Mouse (Mus musculus): ENCODE data around the gene Eid1. TPM values are rescaled to one million over a fixed set of nuclear protein-coding genes. Genes with fewer than 3 reads are reported as not detected.

Eid1 gene
- total RNA-seq, 2 experiments from 2014 or later: 118 to 132 TPM

GRCm38 (mm10) chr2:125667184-125667583 is 5.7 kb upstream of the Eid1 start:
- DNase-seq: no peak

- DNase-seq: no peak
These were observed 5.2 kb upstream of the Eid1 start for GRCm38 (mm10) chr2:125667721-125668120.

- no peak for DNase-seq
These were observed 2.0 kb upstream of the Eid1 start for GRCm38 (mm10) chr2:125670846-125671245.

- DNase-seq: no peak
These were observed 333 bp upstream of the Eid1 start for GRCm38 (mm10) chr2:125672568-125672956.

- no peak for DNase-seq
These were observed 8.9 kb downstream of the Eid1 start for GRCm38 (mm10) chr2:125681811-125682210.

- no peak for DNase-seq
These were observed 11.0 kb downstream of the Eid1 start for GRCm38 (mm10) chr2:125683895-125684294.

GRCm38 (mm10) chr2:125684559-125685440 is 11.9 kb downstream of the Eid1 start:
- DNase-seq: no peak

- DNase-seq: no peak
These were observed 12.7 kb downstream of the Eid1 start for GRCm38 (mm10) chr2:125685441-125686150.

GRCm38 (mm10) chr2:125692010-125692409 is 19.1 kb downstream of the Eid1 start:
- no peak for DNase-seq

GRCm38 (mm10) chr2:125694798-125695197 is 21.9 kb downstream of the Eid1 start:
- DNase-seq: no peak

GRCm38 (mm10) chr2:125696219-125696618 is 23.3 kb downstream of the Eid1 start:
- DNase-seq: peak; percentile 21 to 43

GRCm38 (mm10) chr2:125701606-125702005 is 28.7 kb downstream of the Eid1 start:
- peak; percentile 51 to 73 for DNase-seq

GRCm38 (mm10) chr2:125702851-125703250 is 30.0 kb downstream of the Eid1 start:
- no peak for DNase-seq

GRCm38 (mm10) chr2:125704907-125705631 is 32.2 kb downstream of the Eid1 start:
- DNase-seq: no peak

- DNase-seq: peak; percentile 63 to 67
These were observed 33.6 kb downstream of the Eid1 start for GRCm38 (mm10) chr2:125706510-125706921.

- peak; percentile 40 to 42 for DNase-seq
These were observed 43.7 kb downstream of the Eid1 start for GRCm38 (mm10) chr2:125716599-125716998.

GRCm38 (mm10) chr2:125723086-125723407 is 50.2 kb downstream of the Eid1 start:
- DNase-seq: no peak

GRCm38 (mm10) chr2:125723408-125724085 is 50.7 kb downstream of the Eid1 start:
- DNase-seq: peak; percentile 66 to 76

GRCm38 (mm10) chr2:125724086-125724430 is 51.2 kb downstream of the Eid1 start, which contains the start of gene Shc4:
Gene Shc4, minus strand, starts transcription at chr2:125724148.
- peak; percentile 48 to 66 for DNase-seq
